Mouse (Mus musculus): Measurements from ENCODE around the gene Scgb1c1. TPM values are rescaled to one million over a fixed set of nuclear protein-coding genes. Genes with fewer than 3 reads are reported as not detected.
"Not testable (repeated sequence)": the region's sequence is repeated elsewhere in the genome, so short reads cannot be mapped to it uniquely, and the experiment has no call there.

The Scgb1c1 gene
- polyA plus RNA-seq, 1 experiment from 2014 or later: not detected

DNA sequence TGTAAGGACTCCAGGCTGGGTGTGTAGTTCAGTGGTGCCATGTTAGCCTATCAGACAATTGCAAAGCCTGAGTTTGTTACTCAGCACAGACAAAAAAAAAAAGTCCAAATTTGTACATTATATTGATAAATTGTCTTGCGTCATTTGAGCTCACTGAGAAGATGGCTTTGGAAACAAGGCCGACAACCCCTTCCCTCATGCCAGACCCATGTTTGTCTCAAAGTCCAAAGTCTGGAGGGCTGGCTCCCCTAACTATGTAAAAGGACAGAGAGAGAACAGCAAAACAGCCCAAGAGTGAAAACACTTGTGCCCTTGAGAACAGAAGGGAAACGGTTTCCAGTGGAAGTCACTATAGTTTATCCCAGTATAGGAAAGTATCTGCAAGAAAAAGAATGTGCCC, 35.1 kb downstream of the Scgb1c1 start:
- H3K27me3 ChIP-seq (ENCODE audit: insufficient read depth, low read length): no peaks in the 10 kb centered on the region
- H3K4me3 ChIP-seq (ENCODE audit: low read depth, low read length): peak overlapping the region; percentile 88; the same call in 1 of the 2 replicates
- H3K4me1 ChIP-seq (ENCODE audit: insufficient read depth): peaks cover 22% of the 10 kb centered on the region
- peak overlapping the region; percentile 90; the same call in 1 of the 2 replicates for H3K9ac ChIP-seq (replicated peaks)
- DNase-seq (peak; percentile 46), ATAC-seq (peak; percentile 66)
- H3K4me2 ChIP-seq (ENCODE audit: low read depth, low read length): peak overlapping the region; percentile 89
- H3K27ac ChIP-seq (ENCODE audit: low read depth): peak overlapping the region; percentile 93
- 28% methylated on average over 3 of the region's 3 CpGs for WGBS (ENCODE audit: insufficient replicate concordance)
- TF ChIP-seq EP300 (IDR thresholded peaks at IDR 0.05; ENCODE audit: low read depth) (peak; percentile 74), CTCF (IDR thresholded peaks at IDR 0.05; ENCODE audit: low read depth) (no peak)
- H3K9me3 ChIP-seq (ENCODE audit: low read length): no peaks in the 10 kb centered on the region
- H3K36me3 ChIP-seq (replicated peaks; ENCODE audit: insufficient read depth, low read length): peaks cover 17% of the 10 kb centered on the region

DNA sequence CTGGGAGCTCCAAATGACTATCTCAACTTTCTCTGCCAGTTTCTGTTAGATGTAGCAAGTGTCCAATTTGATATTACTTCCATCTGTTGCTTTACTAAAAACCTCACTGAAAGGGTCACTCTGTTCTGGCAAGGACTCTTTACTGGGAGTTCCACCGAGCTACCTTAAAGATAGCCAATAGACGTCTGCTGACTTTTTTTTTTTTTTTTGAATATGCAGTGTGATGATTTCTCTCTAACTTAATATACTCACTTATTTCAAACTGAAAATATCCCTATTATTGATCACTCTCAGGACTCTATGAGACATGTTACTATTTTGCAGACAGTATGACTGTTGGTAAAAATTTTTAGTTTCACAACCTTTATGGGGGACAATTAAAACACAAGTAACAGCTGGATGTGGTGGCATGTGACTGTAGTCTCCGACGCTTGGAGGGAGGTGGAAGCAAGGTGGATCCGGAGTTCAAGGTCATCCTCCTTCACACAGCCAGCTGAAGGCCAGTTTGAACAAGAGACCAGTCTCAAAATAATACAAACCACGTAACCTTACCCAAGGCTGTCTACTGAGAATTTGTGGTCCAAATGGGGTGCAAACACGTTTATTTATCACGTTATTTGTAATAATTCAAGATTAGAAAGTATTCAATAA, 35.6 kb downstream of the Scgb1c1 start:
- Histone ChIP-seq H3K9me3 (ENCODE audit: low read length) (no peaks in the 10 kb centered on the region), H3K27me3 (ENCODE audit: insufficient read depth, low read length) (no peaks in the 10 kb centered on the region), H3K4me3 (ENCODE audit: low read depth, low read length) (peak overlapping the region; percentile 88), H3K4me1 (ENCODE audit: insufficient read depth) (peaks cover 22% of the 10 kb centered on the region), H3K4me2 (ENCODE audit: low read depth, low read length) (peak overlapping the region; percentile 89), H3K27ac (ENCODE audit: low read depth) (peak overlapping the region; percentile 93), H3K36me3 (replicated peaks; ENCODE audit: insufficient read depth, low read length) (peaks cover 19% of the 10 kb centered on the region), H3K9ac (replicated peaks) (peak overlapping the region; percentile 90)
- DNase-seq: no peak
- TF ChIP-seq EP300 (IDR thresholded peaks at IDR 0.05; ENCODE audit: low read depth) (no peak), CTCF (IDR thresholded peaks at IDR 0.05; ENCODE audit: low read depth) (no peak)
- 2% methylated on average over 8 of the region's 8 CpGs for WGBS (ENCODE audit: insufficient replicate concordance)
- peak; percentile 9; the same call in 1 of the 2 replicates for ATAC-seq

DNA sequence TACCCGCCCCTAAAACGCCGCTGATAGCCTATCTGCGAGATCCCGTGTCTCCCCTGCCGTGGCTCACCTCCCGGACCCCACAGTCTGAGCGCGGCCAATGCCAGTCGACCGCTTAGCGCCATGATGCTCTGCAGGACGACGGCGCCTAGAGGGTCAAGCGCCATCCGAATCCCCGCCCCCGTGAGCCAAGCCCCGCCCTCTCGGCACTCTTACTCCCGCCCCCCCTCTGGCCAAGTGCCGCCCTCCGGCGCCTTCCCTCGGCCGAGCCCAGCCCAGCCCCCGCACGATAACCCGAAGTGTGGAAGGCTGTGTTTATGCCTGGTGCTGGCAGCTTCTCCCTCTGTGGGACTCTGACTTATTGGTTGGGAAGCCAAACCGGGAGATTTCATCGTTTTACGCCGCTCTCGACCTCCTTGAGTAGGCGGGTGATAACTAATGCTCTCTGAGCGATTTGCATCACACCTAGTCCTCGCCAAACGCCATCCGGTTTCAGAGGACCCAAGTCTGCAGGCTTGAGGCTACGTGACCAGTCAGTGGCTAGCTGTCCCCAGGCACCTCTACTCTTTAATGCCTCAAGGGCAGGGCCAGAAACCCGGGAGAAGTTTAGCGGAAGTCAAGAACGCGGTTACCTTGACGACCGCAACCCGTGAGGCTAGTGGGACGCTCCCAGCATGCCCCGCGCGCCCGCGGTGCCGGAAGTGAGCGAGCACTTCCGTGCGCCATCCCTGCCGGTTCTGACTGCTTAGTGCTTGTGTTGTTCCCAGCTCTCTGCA, 36.5 kb downstream of the Scgb1c1 start, which contains the start of the genes Psmd13 and Sirt3:
Psmd13 (plus strand) TSS at position 273 of the 773 bp plus-strand sequence.
Sirt3 (minus strand) TSS at position 614 of the 773 bp plus-strand sequence.
- H3K27me3 ChIP-seq (ENCODE audit: insufficient read depth, low read length): no peaks in the 10 kb centered on the region
- H3K36me3 ChIP-seq (replicated peaks; ENCODE audit: insufficient read depth, low read length): peaks cover 27% of the 10 kb centered on the region
- peak within 1 kb of the TSS; percentile 88 for H3K4me3 ChIP-seq (ENCODE audit: low read depth, low read length)
- peak within 1 kb of the TSS; percentile 93 for H3K27ac ChIP-seq (ENCODE audit: low read depth)
- no peaks in the 10 kb centered on the region for H3K9me3 ChIP-seq (ENCODE audit: low read length)
- DNase-seq (peak; percentile 95), ATAC-seq (peak; percentile 88)
- WGBS (ENCODE audit: insufficient replicate concordance): 2% methylated on average over 59 of the region's 59 CpGs
- H3K4me2 ChIP-seq (ENCODE audit: low read depth, low read length): peak within 1 kb of the TSS; percentile 89
- peaks cover 22% of the 10 kb centered on the region for H3K4me1 ChIP-seq (ENCODE audit: insufficient read depth)
- H3K9ac ChIP-seq (replicated peaks): peak within 1 kb of the TSS; percentile 90
- TF ChIP-seq EP300 (IDR thresholded peaks at IDR 0.05; ENCODE audit: low read depth) (no peak), CTCF (IDR thresholded peaks at IDR 0.05; ENCODE audit: low read depth) (no peak)

DNA sequence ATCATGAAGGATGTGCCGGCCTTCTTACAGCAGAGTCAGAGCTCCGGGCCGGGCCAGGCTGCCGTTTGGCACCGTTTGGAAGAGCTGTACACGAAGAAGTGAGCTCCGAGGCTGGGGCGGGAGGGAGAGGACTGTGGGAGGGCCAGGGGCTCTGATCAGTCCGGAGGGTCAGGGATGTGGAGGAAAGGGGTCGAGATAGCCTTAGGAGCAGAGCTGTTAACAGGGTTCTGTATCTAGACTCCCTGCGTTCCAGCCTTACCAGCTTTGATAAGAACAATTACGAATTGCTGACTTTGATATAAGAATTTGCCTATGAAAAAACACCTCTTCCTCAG, 37.1 kb downstream of the Scgb1c1 start:
- DNase-seq: no peak
- peaks cover 22% of the 10 kb centered on the region for H3K4me1 ChIP-seq (ENCODE audit: insufficient read depth)
- H3K4me2 ChIP-seq (ENCODE audit: low read depth, low read length): peak overlapping the region; percentile 89
- peak overlapping the region; percentile 93 for H3K27ac ChIP-seq (ENCODE audit: low read depth)
- no peaks in the 10 kb centered on the region for H3K27me3 ChIP-seq (ENCODE audit: insufficient read depth, low read length)
- peak overlapping the region; percentile 88 for H3K4me3 ChIP-seq (ENCODE audit: low read depth, low read length)
- 3% methylated on average over 12 of the region's 12 CpGs for WGBS (ENCODE audit: insufficient replicate concordance)
- peak; percentile 8 for ATAC-seq
- H3K9ac ChIP-seq (replicated peaks): peak overlapping the region; percentile 90
- H3K9me3 ChIP-seq (ENCODE audit: low read length): no peaks in the 10 kb centered on the region
- H3K36me3 ChIP-seq (replicated peaks; ENCODE audit: insufficient read depth, low read length): peaks cover 26% of the 10 kb centered on the region
- TF ChIP-seq EP300 (IDR thresholded peaks at IDR 0.05; ENCODE audit: low read depth) (no peak), CTCF (IDR thresholded peaks at IDR 0.05; ENCODE audit: low read depth) (no peak)

DNA sequence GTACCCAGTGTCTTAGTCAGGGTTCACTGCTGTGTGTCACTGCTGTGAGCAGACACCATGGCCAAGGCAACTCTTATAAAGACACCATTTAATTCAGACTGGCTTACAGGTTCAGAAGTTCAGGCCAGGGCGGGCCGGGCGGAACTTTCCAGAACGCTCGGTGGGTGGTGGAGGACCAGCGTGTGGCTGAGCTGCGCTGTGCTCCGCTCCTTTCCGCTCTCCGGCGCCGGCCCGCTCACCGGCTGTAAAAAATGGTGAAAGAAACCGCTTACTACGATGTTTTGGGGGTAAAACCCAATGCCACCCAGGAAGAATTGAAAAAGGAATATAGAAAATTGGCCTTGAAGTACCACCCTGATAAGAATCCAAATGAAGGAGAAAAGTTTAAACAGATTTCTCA, 45.3 kb downstream of the Scgb1c1 start:
- H3K36me3 ChIP-seq (replicated peaks; ENCODE audit: insufficient read depth, low read length): peaks cover 67% of the 10 kb centered on the region
- DNase-seq; H3K4me1 ChIP-seq (ENCODE audit: insufficient read depth); H3K9me3 ChIP-seq (ENCODE audit: low read length); H3K27me3 ChIP-seq (ENCODE audit: insufficient read depth, low read length); H3K4me3 ChIP-seq (ENCODE audit: low read depth, low read length); ATAC-seq; H3K4me2 ChIP-seq (ENCODE audit: low read depth, low read length); H3K9ac ChIP-seq (replicated peaks); H3K27ac ChIP-seq (ENCODE audit: low read depth): not testable (repeated sequence)
- WGBS (ENCODE audit: insufficient replicate concordance): 94% methylated on average over 16 of the region's 16 CpGs

DNA sequence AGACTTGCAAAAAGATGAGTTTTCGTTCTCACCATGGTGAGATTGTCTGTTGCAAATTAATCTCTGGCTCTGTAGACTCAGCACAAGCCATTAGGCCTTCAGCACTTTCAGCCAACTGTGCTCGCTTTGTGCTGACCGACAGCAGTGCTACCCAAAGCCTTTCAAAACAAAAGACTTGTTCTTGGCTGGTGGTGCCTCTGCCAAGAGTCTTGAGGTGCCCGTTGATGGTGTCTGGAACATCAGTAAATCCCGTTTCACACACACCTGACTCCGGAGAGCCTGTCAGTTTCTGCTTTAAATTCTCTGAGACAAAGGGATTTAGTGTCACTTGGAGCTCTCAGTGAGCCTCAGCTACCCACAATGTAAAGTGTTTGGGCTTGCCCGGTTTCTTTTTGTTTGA, 48.7 kb downstream of the Scgb1c1 start:
- Histone ChIP-seq H3K4me2 (ENCODE audit: low read depth, low read length) (no peak overlapping the region), H3K9ac (replicated peaks) (no peak overlapping the region), H3K4me3 (ENCODE audit: low read depth, low read length) (no peak overlapping the region), H3K27me3 (ENCODE audit: insufficient read depth, low read length) (no peaks in the 10 kb centered on the region), H3K27ac (ENCODE audit: low read depth) (no peak overlapping the region), H3K36me3 (replicated peaks; ENCODE audit: insufficient read depth, low read length) (peaks cover 59% of the 10 kb centered on the region), H3K4me1 (ENCODE audit: insufficient read depth) (no peaks in the 10 kb centered on the region), H3K9me3 (ENCODE audit: low read length) (no peaks in the 10 kb centered on the region)
- ATAC-seq (no peak), DNase-seq (no peak)
- WGBS (ENCODE audit: insufficient replicate concordance): 84% methylated on average over 7 of the region's 7 CpGs
- TF ChIP-seq CTCF (IDR thresholded peaks at IDR 0.05; ENCODE audit: low read depth): no peak
